Mouse (Mus musculus): ENCODE data around the gene Zdhhc1. TPM values are rescaled to one million over a fixed set of nuclear protein-coding genes. Genes with fewer than 3 reads are reported as not detected.

Zdhhc1 gene
- polyA plus RNA-seq, 1 experiment from 2014 or later: 8.9 TPM

Other genes starting within 250 kb of the Zdhhc1 start
- 4.2 and 4.4 TPM in 2 replicates for gene B3gnt9, start 241.7 kb downstream of the Zdhhc1 start, polyA plus RNA-seq (2014; fragmentation: Nextera tagmentation; extraction: Ambion mirVana)
- 23.1 and 23.2 TPM in 2 replicates for gene Tradd, start 232.3 kb downstream of the Zdhhc1 start, polyA plus RNA-seq (2014; fragmentation: Nextera tagmentation; extraction: Ambion mirVana)
- 2.0 and 2.4 TPM in 2 replicates for gene Fbxl8, start 232.3 kb downstream of the Zdhhc1 start, polyA plus RNA-seq (2014; fragmentation: Nextera tagmentation; extraction: Ambion mirVana)
- 0.19 TPM in 1 of 2 replicates, not detected in the other for gene Hsf4, start 227.1 kb downstream of the Zdhhc1 start, polyA plus RNA-seq (2014; fragmentation: Nextera tagmentation; extraction: Ambion mirVana)
- 0.14 and 0.51 TPM in 2 replicates for gene Nol3, start 220.8 kb downstream of the Zdhhc1 start, polyA plus RNA-seq (2014; fragmentation: Nextera tagmentation; extraction: Ambion mirVana)
- 4.7 and 5.1 TPM in 2 replicates for gene 4931428F04Rik, start 207.0 kb downstream of the Zdhhc1 start, polyA plus RNA-seq (2014; fragmentation: Nextera tagmentation; extraction: Ambion mirVana)
- 13.7 and 19.6 TPM in 2 replicates for gene Exoc3l, start 200.8 kb downstream of the Zdhhc1 start, polyA plus RNA-seq (2014; fragmentation: Nextera tagmentation; extraction: Ambion mirVana)
- 266 and 301 TPM in 2 replicates for gene E2f4, start 199.2 kb downstream of the Zdhhc1 start, polyA plus RNA-seq (2014; fragmentation: Nextera tagmentation; extraction: Ambion mirVana)
- 2.6 and 3.0 TPM in 2 replicates for gene Elmo3, start 191.3 kb downstream of the Zdhhc1 start, polyA plus RNA-seq (2014; fragmentation: Nextera tagmentation; extraction: Ambion mirVana)
- gene Lrrc29, start 170.6 kb downstream of the Zdhhc1 start, polyA plus RNA-seq (2014; fragmentation: Nextera tagmentation; extraction: Ambion mirVana): 5.7 and 6.2 TPM in 2 replicates
- 138 and 142 TPM in 2 replicates for gene Tmem208, start 170.5 kb downstream of the Zdhhc1 start, polyA plus RNA-seq (2014; fragmentation: Nextera tagmentation; extraction: Ambion mirVana)
- gene Fhod1, start 148.9 kb downstream of the Zdhhc1 start, polyA plus RNA-seq (2014; fragmentation: Nextera tagmentation; extraction: Ambion mirVana): 2.3 and 3.1 TPM in 2 replicates
- gene Slc9a5, start 148.1 kb downstream of the Zdhhc1 start, polyA plus RNA-seq (2014; fragmentation: Nextera tagmentation; extraction: Ambion mirVana): 1.5 and 1.6 TPM in 2 replicates
- gene Plekhg4, start 123.6 kb downstream of the Zdhhc1 start, polyA plus RNA-seq (2014; fragmentation: Nextera tagmentation; extraction: Ambion mirVana): 0.30 TPM in 1 of 2 replicates, not detected in the other
- not detected in 2 replicates for gene Kctd19, start 83.4 kb downstream of the Zdhhc1 start, polyA plus RNA-seq (2014; fragmentation: Nextera tagmentation; extraction: Ambion mirVana)
- gene Lrrc36, start 83.3 kb downstream of the Zdhhc1 start, polyA plus RNA-seq (2014; fragmentation: Nextera tagmentation; extraction: Ambion mirVana): 0.19 TPM in 1 of 2 replicates, not detected in the other
- gene Tppp3, start 25.4 kb downstream of the Zdhhc1 start, polyA plus RNA-seq (2014; fragmentation: Nextera tagmentation; extraction: Ambion mirVana): 3.1 and 3.2 TPM in 2 replicates
- 13.8 and 16.4 TPM in 2 replicates for gene Hsd11b2, start 21.9 kb upstream of the Zdhhc1 start, polyA plus RNA-seq (2014; fragmentation: Nextera tagmentation; extraction: Ambion mirVana)
- 74.2 and 76.3 TPM in 2 replicates for gene Atp6v0d1, start 69.1 kb upstream of the Zdhhc1 start, polyA plus RNA-seq (2014; fragmentation: Nextera tagmentation; extraction: Ambion mirVana)
- 31.4 and 33.0 TPM in 2 replicates for gene Ripor1, start 108.4 kb upstream of the Zdhhc1 start, polyA plus RNA-seq (2014; fragmentation: Nextera tagmentation; extraction: Ambion mirVana)
- 79.0 and 83.2 TPM in 2 replicates for gene Ctcf, start 139.7 kb upstream of the Zdhhc1 start, polyA plus RNA-seq (2014; fragmentation: Nextera tagmentation; extraction: Ambion mirVana)
- gene Agrp, start 140.5 kb upstream of the Zdhhc1 start, polyA plus RNA-seq (2014; fragmentation: Nextera tagmentation; extraction: Ambion mirVana): 0.53 TPM in 1 of 2 replicates, not detected in the other
- 0.82 and 0.90 TPM in 2 replicates for gene Carmil2, start 189.4 kb upstream of the Zdhhc1 start, polyA plus RNA-seq (2014; fragmentation: Nextera tagmentation; extraction: Ambion mirVana)
- 47.5 and 47.8 TPM in 2 replicates for gene Acd, start 204.2 kb upstream of the Zdhhc1 start, polyA plus RNA-seq (2014; fragmentation: Nextera tagmentation; extraction: Ambion mirVana)
- gene Pard6a, start 204.2 kb upstream of the Zdhhc1 start, polyA plus RNA-seq (2014; fragmentation: Nextera tagmentation; extraction: Ambion mirVana): 12.8 and 18.2 TPM in 2 replicates
- 0.26 TPM in 1 of 2 replicates, not detected in the other for gene 4933405L10Rik, start 210.8 kb upstream of the Zdhhc1 start, polyA plus RNA-seq (2014; fragmentation: Nextera tagmentation; extraction: Ambion mirVana)
- 22.3 and 23.6 TPM in 2 replicates for gene Enkd1, start 211.3 kb upstream of the Zdhhc1 start, polyA plus RNA-seq (2014; fragmentation: Nextera tagmentation; extraction: Ambion mirVana)

Data from liver, embryonic 11.5 days (tissue).